Mouse (Mus musculus) bone marrow, adult 2 months (tissue): ENCODE results near the gene Rab5c.

Source experiments
- CTCF ChIP-seq: fragments of 200-500 bp; IDR thresholded peaks from 2 replicates; pipeline ENCODE4 v1.5.1; 2011; ENCODE audit warnings: low read length, control low read depth; ENCODE audit not compliant: control insufficient read depth, insufficient read depth
- POLR2A ChIP-seq: fragments of 200-500 bp; IDR thresholded peaks from 2 replicates; pipeline ENCODE4 v1.6.1; 2011; ENCODE audit warnings: low read depth, mild to moderate bottlenecking, control low read depth, low read length, borderline replicate concordance; ENCODE audit not compliant: control insufficient read depth

DNA sequence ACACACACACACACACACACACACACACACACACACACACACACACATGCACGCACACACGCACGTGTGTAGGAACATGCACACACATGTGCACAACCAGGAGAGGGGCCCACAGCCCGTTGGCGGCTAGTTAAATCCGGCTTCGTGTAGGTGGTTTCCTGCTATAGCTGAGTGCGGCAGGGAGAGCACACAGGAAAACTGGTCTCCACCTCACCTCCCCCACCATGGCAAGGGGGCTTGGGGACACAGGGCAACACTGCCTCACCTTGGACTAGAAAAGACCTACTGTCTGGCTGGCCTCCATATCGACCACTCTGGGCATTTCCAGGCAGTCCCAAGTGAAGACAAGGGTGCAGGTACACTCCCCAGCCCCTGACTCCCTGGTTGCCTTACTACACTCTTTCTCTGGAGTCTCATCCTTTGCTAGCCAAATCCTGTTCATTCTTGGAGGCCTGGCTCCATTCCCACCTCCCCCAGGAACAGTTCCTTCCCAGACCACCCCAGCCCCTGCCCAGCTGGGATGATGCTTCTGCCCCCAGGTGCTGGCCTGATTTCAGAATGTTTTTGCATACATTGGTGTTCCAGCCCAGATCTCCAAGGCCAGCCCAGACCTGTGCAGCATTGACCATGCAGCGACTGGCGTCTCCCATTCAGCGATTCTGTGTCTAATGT is 16.1 kb upstream of the Rab5c start:
- TF ChIP-seq POLR2A = no peak
- no peak for TF ChIP-seq CTCF
